Mouse (Mus musculus): ENCODE results near the gene Whrn. TPM values are rescaled to one million over a fixed set of nuclear protein-coding genes. Genes with fewer than 3 reads are reported as not detected.
A peak's percentile ranks its signal among the peaks of the same experiment; 100 is the strongest.

Gene Whrn
- total and polyA plus RNA-seq, 3 experiments: 29.9 to 33.9 (median 31.4) TPM

- Histone ChIP-seq H3K79me2 (replicated peaks; ENCODE audit: control insufficient read depth, insufficient read depth, low read length) (no peaks in the 10 kb centered on the region), H3K27me3 (ENCODE audit: control insufficient read depth, insufficient read depth, low read length) (no peaks in the 10 kb centered on the region), H3K9ac (ENCODE audit: low read depth, low read length) (no peak overlapping the region), H3K27ac (no peak overlapping the region), H3K36me3 (ENCODE audit: control insufficient read depth, insufficient read depth, low read length) (no peaks in the 10 kb centered on the region), H3K4me3 (no peak overlapping the region), H3K4me1 (ENCODE audit: control insufficient read depth, insufficient read depth, low read length) (no peaks in the 10 kb centered on the region)
- TF ChIP-seq CTCF (IDR thresholded peaks at IDR 0.05): no peak
- TF ChIP-seq POLR2A (IDR thresholded peaks at IDR 0.05; ENCODE audit: insufficient read depth, low read depth, low read length): no peak
- TF ChIP-seq EP300 (IDR thresholded peaks at IDR 0.05; ENCODE audit: insufficient read depth, low read depth, low read length): no peak
- DNase-seq: no peak
- intact Hi-C loops (cut with DNase I): loop anchor here (5.0 kb wide), 1 partner anchor 93 kb away; the partner anchor contains the start of gene Gm11213
- WGBS: 68% methylated on average over 4 of the region's 4 CpGs
Observed at GRCm38 (mm10) chr4:63514454-63514984, 18.7 kb upstream of the Whrn start.

GRCm38 (mm10) chr4:63512921-63513320, 17.1 kb upstream of the Whrn start:
- WGBS: 84% methylated on average over 2 of the region's 2 CpGs
- H3K9ac ChIP-seq (ENCODE audit: low read depth, low read length): no peak overlapping the region
- no peak for TF ChIP-seq CTCF (IDR thresholded peaks at IDR 0.05)
- TF ChIP-seq POLR2A (IDR thresholded peaks at IDR 0.05; ENCODE audit: insufficient read depth, low read depth, low read length): no peak
- TF ChIP-seq EP300 (IDR thresholded peaks at IDR 0.05; ENCODE audit: insufficient read depth, low read depth, low read length): no peak
- no peaks in the 10 kb centered on the region for H3K27me3 ChIP-seq (ENCODE audit: control insufficient read depth, insufficient read depth, low read length)
- H3K4me3 ChIP-seq: no peak overlapping the region
- H3K27ac ChIP-seq: no peak overlapping the region
- no peaks in the 10 kb centered on the region for H3K4me1 ChIP-seq (ENCODE audit: control insufficient read depth, insufficient read depth, low read length)
- no peaks in the 10 kb centered on the region for H3K79me2 ChIP-seq (replicated peaks; ENCODE audit: control insufficient read depth, insufficient read depth, low read length)
- no peaks in the 10 kb centered on the region for H3K36me3 ChIP-seq (ENCODE audit: control insufficient read depth, insufficient read depth, low read length)
- intact Hi-C loops (cut with DNase I): loop anchor here (5.0 kb wide), 1 partner anchor 94 kb away; the partner anchor contains the start of gene Gm11213
- DNase-seq: no peak

GRCm38 (mm10) chr4:63508232-63508631, 12.4 kb upstream of the Whrn start:
- H3K27ac ChIP-seq: no peak overlapping the region
- H3K9ac ChIP-seq (ENCODE audit: low read depth, low read length): no peak overlapping the region
- no peaks in the 10 kb centered on the region for H3K79me2 ChIP-seq (replicated peaks; ENCODE audit: control insufficient read depth, insufficient read depth, low read length)
- WGBS: 24% methylated on average over 4 of the region's 4 CpGs
- H3K27me3 ChIP-seq (ENCODE audit: control insufficient read depth, insufficient read depth, low read length): no peaks in the 10 kb centered on the region
- peak; percentile 76 to 87 for DNase-seq
- H3K4me3 ChIP-seq: no peak overlapping the region
- no peaks in the 10 kb centered on the region for H3K36me3 ChIP-seq (ENCODE audit: control insufficient read depth, insufficient read depth, low read length)
- H3K4me1 ChIP-seq (ENCODE audit: control insufficient read depth, insufficient read depth, low read length): no peaks in the 10 kb centered on the region
- intact Hi-C loops (cut with DNase I): loop anchor here (2.0 to 5.0 kb wide), 3 partner anchors 274 to 441 kb away; no protein-coding TSS in a partner anchor
- TF ChIP-seq CTCF (IDR thresholded peaks at IDR 0.05): peak; percentile 74
- TF ChIP-seq POLR2A (IDR thresholded peaks at IDR 0.05; ENCODE audit: insufficient read depth, low read depth, low read length): no peak

GRCm38 (mm10) chr4:63507478-63507877, 11.7 kb upstream of the Whrn start:
- intact Hi-C loops (cut with DNase I): loop anchor here (5.0 kb wide), 1 partner anchor 275 kb away; no protein-coding TSS in a partner anchor
- Histone ChIP-seq H3K79me2 (replicated peaks; ENCODE audit: control insufficient read depth, insufficient read depth, low read length) (no peaks in the 10 kb centered on the region), H3K27me3 (ENCODE audit: control insufficient read depth, insufficient read depth, low read length) (no peaks in the 10 kb centered on the region), H3K4me3 (no peak overlapping the region), H3K36me3 (ENCODE audit: control insufficient read depth, insufficient read depth, low read length) (no peaks in the 10 kb centered on the region), H3K4me1 (ENCODE audit: control insufficient read depth, insufficient read depth, low read length) (no peaks in the 10 kb centered on the region), H3K27ac (no peak overlapping the region), H3K9ac (ENCODE audit: low read depth, low read length) (no peak overlapping the region)
- no peak for DNase-seq
- no peak for TF ChIP-seq EP300 (IDR thresholded peaks at IDR 0.05; ENCODE audit: insufficient read depth, low read depth, low read length)
- no peak for TF ChIP-seq CTCF (IDR thresholded peaks at IDR 0.05)
- TF ChIP-seq POLR2A (IDR thresholded peaks at IDR 0.05; ENCODE audit: insufficient read depth, low read depth, low read length): no peak
- WGBS: 75% methylated on average over 5 of the region's 5 CpGs

- H3K27me3 ChIP-seq (ENCODE audit: control insufficient read depth, insufficient read depth, low read length): no peaks in the 10 kb centered on the region
- TF ChIP-seq EP300 (IDR thresholded peaks at IDR 0.05; ENCODE audit: insufficient read depth, low read depth, low read length) (no peak), POLR2A (IDR thresholded peaks at IDR 0.05; ENCODE audit: insufficient read depth, low read depth, low read length) (no peak), CTCF (IDR thresholded peaks at IDR 0.05) (no peak)
- intact Hi-C loops (cut with DNase I): no loop called here
- no peaks in the 10 kb centered on the region for H3K79me2 ChIP-seq (replicated peaks; ENCODE audit: control insufficient read depth, insufficient read depth, low read length)
- no peak for DNase-seq
- no peaks in the 10 kb centered on the region for H3K36me3 ChIP-seq (ENCODE audit: control insufficient read depth, insufficient read depth, low read length)
- WGBS: 47% methylated on average over 5 of the region's 5 CpGs
- no peak overlapping the region for H3K9ac ChIP-seq (ENCODE audit: low read depth, low read length)
- H3K4me3 ChIP-seq: no peak overlapping the region
- H3K27ac ChIP-seq: no peak overlapping the region
- H3K4me1 ChIP-seq (ENCODE audit: control insufficient read depth, insufficient read depth, low read length): no peaks in the 10 kb centered on the region
Observed at GRCm38 (mm10) chr4:63503949-63504348, 8.2 kb upstream of the Whrn start.

DNA sequence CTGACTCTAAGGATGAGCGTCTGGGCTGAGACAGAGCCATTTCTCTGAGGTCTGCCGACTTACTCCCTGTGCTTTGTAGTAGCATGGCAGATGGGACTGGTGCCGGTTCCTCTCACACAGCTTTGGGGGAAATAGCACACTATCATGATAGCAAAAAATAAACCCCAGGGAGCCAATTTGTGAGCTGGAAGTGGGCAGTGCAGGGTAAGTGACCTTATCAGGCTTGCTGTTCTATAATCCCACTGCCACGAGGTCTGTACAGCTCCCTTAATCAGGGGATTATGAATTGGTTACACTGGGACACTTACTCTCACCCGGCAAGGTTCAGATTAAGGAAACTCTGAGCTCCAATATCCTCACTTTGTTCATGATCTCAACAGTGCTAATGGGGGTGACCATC, 5.3 kb upstream of the Whrn start:
- Histone ChIP-seq H3K36me3 (ENCODE audit: control insufficient read depth, insufficient read depth, low read length) (no peaks in the 10 kb centered on the region), H3K27me3 (ENCODE audit: control insufficient read depth, insufficient read depth, low read length) (no peaks in the 10 kb centered on the region), H3K4me1 (ENCODE audit: control insufficient read depth, insufficient read depth, low read length) (peaks cover 2% of the 10 kb centered on the region; the same call in 1 of the 2 replicates), H3K27ac (no peak overlapping the region), H3K79me2 (replicated peaks; ENCODE audit: control insufficient read depth, insufficient read depth, low read length) (no peaks in the 10 kb centered on the region), H3K4me3 (no peak overlapping the region), H3K9ac (ENCODE audit: low read depth, low read length) (no peak overlapping the region)
- DNase-seq: no peak
- 47% methylated on average over 5 of the region's 5 CpGs for WGBS
- TF ChIP-seq CTCF (IDR thresholded peaks at IDR 0.05) (no peak), EP300 (IDR thresholded peaks at IDR 0.05; ENCODE audit: insufficient read depth, low read depth, low read length) (no peak), POLR2A (IDR thresholded peaks at IDR 0.05; ENCODE audit: insufficient read depth, low read depth, low read length) (no peak)
- intact Hi-C loops (cut with DNase I): no loop called here

Measured in heart, adult 2 months (tissue).